Mouse (Mus musculus): ENCODE results near the gene Gm20388. TPM values are rescaled to one million over a fixed set of nuclear protein-coding genes. Genes with fewer than 3 reads are reported as not detected.

Gene Gm20388
- polyA plus RNA-seq, 1 experiment from 2014 or later: not detected

- no peaks in the 10 kb centered on the region; the same call in 1 of the 2 replicates for H3K27me3 ChIP-seq (ENCODE audit: control insufficient read depth, insufficient read depth, low read length)
- H3K36me3 ChIP-seq (ENCODE audit: control insufficient read depth, insufficient read depth, low read length): no peaks in the 10 kb centered on the region
- no peak overlapping the region for H3K4me2 ChIP-seq (replicated peaks; ENCODE audit: low read depth, low read length)
- H3K9ac ChIP-seq (ENCODE audit: low read depth, low read length): no peak overlapping the region
- no peak overlapping the region for H3K4me3 ChIP-seq (ENCODE audit: low read length)
- peaks cover 41% of the 10 kb centered on the region for H3K4me1 ChIP-seq (ENCODE audit: control insufficient read depth, insufficient read depth, low read length)
- no peak for ATAC-seq (ENCODE audit: low FRiP score, low TSS enrichment)
- WGBS: 44% methylated on average over 6 of the region's 6 CpGs
- H3K27ac ChIP-seq (ENCODE audit: low read depth, low read length): no peak overlapping the region
- H3K9me3 ChIP-seq (ENCODE audit: control insufficient read depth, low read length): no peaks in the 10 kb centered on the region
Measured at GRCm38 (mm10) chr8:120485116-120485515, 574.5 kb downstream of the Gm20388 start.

GRCm38 (mm10) chr8:120485551-120486476 lies 575.2 kb downstream of the Gm20388 start:
- Histone ChIP-seq H3K9me3 (ENCODE audit: control insufficient read depth, low read length) (no peaks in the 10 kb centered on the region), H3K27me3 (ENCODE audit: control insufficient read depth, insufficient read depth, low read length) (no peaks in the 10 kb centered on the region; the same call in 1 of the 2 replicates), H3K4me2 (replicated peaks; ENCODE audit: low read depth, low read length) (peak overlapping the region; percentile 95), H3K36me3 (ENCODE audit: control insufficient read depth, insufficient read depth, low read length) (no peaks in the 10 kb centered on the region), H3K27ac (ENCODE audit: low read depth, low read length) (peak overlapping the region; percentile 98; the same call in 1 of the 2 replicates), H3K4me3 (ENCODE audit: low read length) (peak overlapping the region; percentile 85; the same call in 1 of the 2 replicates), H3K9ac (ENCODE audit: low read depth, low read length) (peak overlapping the region; percentile 88; the same call in 1 of the 2 replicates), H3K4me1 (ENCODE audit: control insufficient read depth, insufficient read depth, low read length) (peaks cover 48% of the 10 kb centered on the region)
- no peak for ATAC-seq (ENCODE audit: low FRiP score, low TSS enrichment)
- WGBS: 19% methylated on average over 21 of the region's 21 CpGs

- Histone ChIP-seq H3K9ac (ENCODE audit: low read depth, low read length) (peak overlapping the region; percentile 88; the same call in 1 of the 2 replicates), H3K36me3 (ENCODE audit: control insufficient read depth, insufficient read depth, low read length) (no peaks in the 10 kb centered on the region), H3K4me1 (ENCODE audit: control insufficient read depth, insufficient read depth, low read length) (peaks cover 53% of the 10 kb centered on the region), H3K4me3 (ENCODE audit: low read length) (peak overlapping the region; percentile 85), H3K9me3 (ENCODE audit: control insufficient read depth, low read length) (no peaks in the 10 kb centered on the region), H3K27ac (ENCODE audit: low read depth, low read length) (peak overlapping the region; percentile 98), H3K4me2 (replicated peaks; ENCODE audit: low read depth, low read length) (peak overlapping the region; percentile 95), H3K27me3 (ENCODE audit: control insufficient read depth, insufficient read depth, low read length) (no peaks in the 10 kb centered on the region; the same call in 1 of the 2 replicates)
- peak; percentile 28 for ATAC-seq (ENCODE audit: low FRiP score, low TSS enrichment)
- 2% methylated on average over 50 of the region's 50 CpGs for WGBS
Measured at GRCm38 (mm10) chr8:120486477-120487376, 576.1 kb downstream of the Gm20388 start.

GRCm38 (mm10) chr8:120487377-120487728 lies 576.7 kb downstream of the Gm20388 start:
- Histone ChIP-seq H3K27ac (ENCODE audit: low read depth, low read length) (peak overlapping the region; percentile 98), H3K9me3 (ENCODE audit: control insufficient read depth, low read length) (no peaks in the 10 kb centered on the region), H3K27me3 (ENCODE audit: control insufficient read depth, insufficient read depth, low read length) (no peaks in the 10 kb centered on the region; the same call in 1 of the 2 replicates), H3K9ac (ENCODE audit: low read depth, low read length) (peak overlapping the region; percentile 88), H3K36me3 (ENCODE audit: control insufficient read depth, insufficient read depth, low read length) (no peaks in the 10 kb centered on the region), H3K4me2 (replicated peaks; ENCODE audit: low read depth, low read length) (peak overlapping the region; percentile 95), H3K4me3 (ENCODE audit: low read length) (peak overlapping the region; percentile 85), H3K4me1 (ENCODE audit: control insufficient read depth, insufficient read depth, low read length) (peaks cover 59% of the 10 kb centered on the region)
- WGBS: 1% methylated on average over 28 of the region's 34 CpGs
- peak; percentile 21; the same call in 1 of the 2 replicates for ATAC-seq (ENCODE audit: low FRiP score, low TSS enrichment)

GRCm38 (mm10) chr8:120487729-120488510 lies 577.3 kb downstream of the Gm20388 start:
- no peaks in the 10 kb centered on the region for H3K36me3 ChIP-seq (ENCODE audit: control insufficient read depth, insufficient read depth, low read length)

GRCm38 (mm10) chr8:120488636-120489131 lies 578.0 kb downstream of the Gm20388 start:
- Histone ChIP-seq H3K4me1 (ENCODE audit: control insufficient read depth, insufficient read depth, low read length) (peaks cover 73% of the 10 kb centered on the region), H3K36me3 (ENCODE audit: control insufficient read depth, insufficient read depth, low read length) (no peaks in the 10 kb centered on the region), H3K4me2 (replicated peaks; ENCODE audit: low read depth, low read length) (peak overlapping the region; percentile 95), H3K9ac (ENCODE audit: low read depth, low read length) (peak overlapping the region; percentile 88), H3K4me3 (ENCODE audit: low read length) (peak overlapping the region; percentile 85), H3K27ac (ENCODE audit: low read depth, low read length) (peak overlapping the region; percentile 74), H3K9me3 (ENCODE audit: control insufficient read depth, low read length) (no peaks in the 10 kb centered on the region), H3K27me3 (ENCODE audit: control insufficient read depth, insufficient read depth, low read length) (no peaks in the 10 kb centered on the region; the same call in 1 of the 2 replicates)
- no peak for ATAC-seq (ENCODE audit: low FRiP score, low TSS enrichment)
- 1% methylated on average over 25 of the region's 25 CpGs for WGBS

More at GRCm38 (mm10) chr8:120487729-120488510, 577.3 kb downstream of the Gm20388 start:
- H3K4me2 ChIP-seq (replicated peaks; ENCODE audit: low read depth, low read length): peak overlapping the region; percentile 95
- WGBS: under 1% methylated on average over 53 of the region's 55 CpGs
- no peaks in the 10 kb centered on the region; the same call in 1 of the 2 replicates for H3K27me3 ChIP-seq (ENCODE audit: control insufficient read depth, insufficient read depth, low read length)
- peak overlapping the region; percentile 85 for H3K4me3 ChIP-seq (ENCODE audit: low read length)
- peak overlapping the region; percentile 98 for H3K27ac ChIP-seq (ENCODE audit: low read depth, low read length)
- no peak; the same call in 1 of the 2 replicates for ATAC-seq (ENCODE audit: low FRiP score, low TSS enrichment)
- no peaks in the 10 kb centered on the region for H3K9me3 ChIP-seq (ENCODE audit: control insufficient read depth, low read length)
- peaks cover 65% of the 10 kb centered on the region for H3K4me1 ChIP-seq (ENCODE audit: control insufficient read depth, insufficient read depth, low read length)
- peak overlapping the region; percentile 88 for H3K9ac ChIP-seq (ENCODE audit: low read depth, low read length)

GRCm38 (mm10) chr8:120489142-120489754 lies 578.6 kb downstream of the Gm20388 start:
- H3K9me3 ChIP-seq (ENCODE audit: control insufficient read depth, low read length): no peaks in the 10 kb centered on the region
- H3K27ac ChIP-seq (ENCODE audit: low read depth, low read length): peak overlapping the region; percentile 74
- H3K27me3 ChIP-seq (ENCODE audit: control insufficient read depth, insufficient read depth, low read length): no peaks in the 10 kb centered on the region; the same call in 1 of the 2 replicates

More at GRCm38 (mm10) chr8:120489142-120489754, 578.6 kb downstream of the Gm20388 start:
- Histone ChIP-seq H3K4me2 (replicated peaks; ENCODE audit: low read depth, low read length) (peak overlapping the region; percentile 95), H3K4me3 (ENCODE audit: low read length) (peak overlapping the region; percentile 85), H3K36me3 (ENCODE audit: control insufficient read depth, insufficient read depth, low read length) (no peaks in the 10 kb centered on the region), H3K9ac (ENCODE audit: low read depth, low read length) (peak overlapping the region; percentile 88), H3K4me1 (ENCODE audit: control insufficient read depth, insufficient read depth, low read length) (peaks cover 77% of the 10 kb centered on the region)
- under 1% methylated on average over 68 of the region's 73 CpGs for WGBS
- ATAC-seq (ENCODE audit: low FRiP score, low TSS enrichment): no peak
